Mouse (Mus musculus) forebrain, postnatal 0 days (tissue): ENCODE results near the gene Kctd18. TPM values are rescaled to one million over a fixed set of nuclear protein-coding genes. Genes with fewer than 3 reads are reported as not detected.
A peak's percentile ranks its signal among the peaks of the same experiment; 100 is the strongest.

ENCODE experiments used
- ATAC-seq: fragments of 200-750 bp; cut with Nextera tagmentation; 2 replicates; pipeline ENCODE4 v1.8.0; 2017; ENCODE audit warnings: mild to moderate bottlenecking, moderate library complexity
- DNase-seq: peaks from one replicate; pipeline ENCODE4 v3.0.0-alpha.2; 2015
- H3K27ac ChIP-seq: fragments of 300-500 bp; sonication (generic); 2 replicates; pipeline ENCODE4 v1.5.1; 2014; ENCODE audit warnings: low read depth, mild to moderate bottlenecking, antibody characterized with exemption, low read length, moderate library complexity, mixed read lengths
- H3K27me3 ChIP-seq: fragments of 300-500 bp; sonication (generic); 2 replicates; pipeline ENCODE4 v1.6.1; 2014; ENCODE audit warnings: mild to moderate bottlenecking, low read length, mixed read lengths; ENCODE audit not compliant: insufficient read depth
- H3K36me3 ChIP-seq: fragments of 300-500 bp; sonication (generic); 2 replicates; pipeline ENCODE4 v1.6.1; 2014; ENCODE audit warnings: mild to moderate bottlenecking, moderate library complexity; ENCODE audit not compliant: insufficient read depth
- H3K4me1 ChIP-seq: fragments of 300-500 bp; sonication (generic); 2 replicates; pipeline ENCODE4 v1.6.1; 2014; ENCODE audit warnings: antibody characterized with exemption; ENCODE audit not compliant: insufficient read depth
- H3K4me2 ChIP-seq: fragments of 300-500 bp; sonication (generic); 2 replicates; pipeline ENCODE4 v1.6.1; 2014; ENCODE audit warnings: low read depth, mild to moderate bottlenecking, moderate library complexity
- H3K4me3 ChIP-seq: fragments of 300-500 bp; sonication (generic); 2 replicates; pipeline ENCODE4 v1.5.1; 2014; ENCODE audit warnings: low read depth, low read length, mixed read lengths
- H3K9ac ChIP-seq: fragments of 300-500 bp; sonication (generic); 2 replicates; pipeline ENCODE4 v1.6.1; 2014; ENCODE audit warnings: mild to moderate bottlenecking
- H3K9me3 ChIP-seq: fragments of 300-500 bp; sonication (generic); 2 replicates; pipeline ENCODE4 v1.6.1; 2016; ENCODE audit warnings: low read length
- CTCF ChIP-seq: sonication (generic); IDR thresholded peaks from 2 replicates; pipeline ENCODE4 v1.5.1; 2016; ENCODE audit warnings: antibody characterized with exemption, control low read depth, low read depth
- WGBS: fragments of 180-500 bp; shearing (Covaris S2); extraction: QIAGEN DNeasy Blood & Tissue Kit; methylation state at CpG from one replicate; pipeline ENCODE4 v1.1.7; 2014; 5-methylcytosine and 5-hydroxymethylcytosine counted together
- polyA plus RNA-seq: library from polyadenylated mRNA; unstranded; fragments of >200 nt; fragmentation: Nextera tagmentation; extraction: Ambion mirVana; gene quantifications from 2 replicates; pipeline ENCODE4 v1.2.1, GENCODE M21; 2015
- total RNA-seq: library from RNA; depleted of rRNA; stranded (reverse); fragments of >200 nt; gene quantifications from 2 replicates; pipeline ENCODE4 v1.2.3, GENCODE M21; 2014

Kctd18 gene
- total and polyA plus RNA-seq, 2 experiments from 2014 or later = 27.5 to 57.6 TPM

DNA sequence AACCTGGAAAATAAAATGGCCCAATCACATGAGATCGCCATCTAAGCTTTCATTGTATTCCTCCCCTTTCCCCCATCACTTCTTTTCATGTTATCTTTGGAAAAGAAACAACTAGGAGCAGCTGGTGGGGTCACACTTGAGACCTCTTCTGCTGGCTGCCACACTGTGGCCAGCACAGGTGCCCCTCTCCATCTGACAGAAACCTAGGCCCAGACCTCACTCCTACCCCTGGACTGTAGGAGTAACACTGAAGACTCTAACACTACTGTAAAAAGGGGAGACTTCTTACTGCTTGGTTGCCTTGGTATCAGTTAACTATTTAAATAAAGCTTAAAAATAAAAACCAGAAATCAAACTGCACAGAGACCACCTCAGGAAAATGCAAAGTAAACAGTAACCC lies 63.0 kb downstream of the Kctd18 start:
- ATAC-seq (no peak), DNase-seq (no peak)
- TF ChIP-seq CTCF = no peak
- no peaks in the 10 kb centered on the region for H3K9me3 ChIP-seq
- WGBS = 93% methylated on average over 1 of the region's 1 CpGs
- H3K36me3 ChIP-seq = peaks cover 21% of the 10 kb centered on the region
- H3K27me3 ChIP-seq = no peaks in the 10 kb centered on the region
- H3K9ac ChIP-seq = no peak overlapping the region
- no peak overlapping the region for H3K4me3 ChIP-seq
- no peaks in the 10 kb centered on the region for H3K4me1 ChIP-seq
- H3K27ac ChIP-seq = no peak overlapping the region
- H3K4me2 ChIP-seq = no peak overlapping the region

GRCm38 (mm10) chr1:57954376-57954765 lies 64.4 kb downstream of the Kctd18 start:
- Histone ChIP-seq H3K4me2 (no peak overlapping the region), H3K4me3 (no peak overlapping the region), H3K9ac (no peak overlapping the region), H3K27me3 (no peaks in the 10 kb centered on the region), H3K27ac (no peak overlapping the region), H3K4me1 (no peaks in the 10 kb centered on the region), H3K9me3 (no peaks in the 10 kb centered on the region), H3K36me3 (peaks cover 16% of the 10 kb centered on the region)
- 88% methylated on average over 5 of the region's 5 CpGs for WGBS
- DNase-seq = no peak
- TF ChIP-seq CTCF = no peak
- ATAC-seq = no peak

DNA sequence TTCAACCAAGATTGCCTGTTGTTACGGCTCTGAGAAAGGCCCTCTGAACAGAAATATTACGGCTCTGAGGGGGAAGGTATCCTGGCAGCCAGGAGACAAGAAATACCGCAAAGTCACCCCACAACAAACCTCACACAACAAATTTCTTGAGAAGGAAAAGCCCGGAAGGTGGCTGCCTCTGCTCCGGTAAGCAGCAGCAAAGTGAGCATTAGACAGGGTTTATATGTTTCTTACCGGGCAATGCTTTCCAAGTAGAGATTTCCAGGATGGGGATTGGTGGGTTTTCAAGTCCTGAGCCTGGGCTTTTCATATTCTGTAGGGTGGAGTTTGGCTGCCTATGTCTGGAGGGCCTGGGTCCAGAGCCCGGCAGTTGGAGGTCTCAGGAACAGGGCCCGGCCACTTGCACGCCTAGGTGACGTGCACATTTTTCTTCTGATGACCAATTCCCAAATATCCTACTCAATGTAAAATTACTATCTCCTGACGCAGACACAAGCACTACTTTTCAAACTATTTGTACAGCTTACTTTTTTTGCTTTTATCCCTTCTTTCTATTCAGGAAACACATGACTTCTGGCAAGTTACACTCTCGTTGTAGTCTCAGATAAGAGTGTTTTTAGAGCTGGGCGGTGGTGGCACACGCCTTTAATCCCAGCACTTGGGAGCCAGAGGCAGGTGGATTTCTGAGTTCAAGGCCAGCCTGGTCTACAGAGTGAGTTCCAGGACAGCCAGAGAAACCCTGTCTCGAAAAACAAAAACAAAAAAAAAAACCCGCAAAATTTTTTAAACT lies 65.0 kb downstream of the Kctd18 start:
- Histone ChIP-seq H3K4me1 (no peaks in the 10 kb centered on the region), H3K27ac (no peak overlapping the region), H3K27me3 (no peaks in the 10 kb centered on the region), H3K9me3 (no peaks in the 10 kb centered on the region), H3K36me3 (peaks cover 10% of the 10 kb centered on the region), H3K9ac (no peak overlapping the region), H3K4me2 (no peak overlapping the region), H3K4me3 (no peak overlapping the region)
- DNase-seq (no peak), ATAC-seq (no peak)
- 84% methylated on average over 16 of the region's 16 CpGs for WGBS
- no peak for TF ChIP-seq CTCF

- ATAC-seq = no peak
- no peaks in the 10 kb centered on the region for H3K9me3 ChIP-seq
- H3K4me2 ChIP-seq = no peak overlapping the region
- H3K9ac ChIP-seq = no peak overlapping the region
- peaks cover 9% of the 10 kb centered on the region for H3K36me3 ChIP-seq
- H3K4me1 ChIP-seq = no peaks in the 10 kb centered on the region
- no peak overlapping the region for H3K4me3 ChIP-seq
- no peak overlapping the region for H3K27ac ChIP-seq
- no peak for TF ChIP-seq CTCF
- DNase-seq = no peak
- 93% methylated on average over 4 of the region's 4 CpGs for WGBS
- no peaks in the 10 kb centered on the region for H3K27me3 ChIP-seq
These were observed 66.2 kb downstream of the Kctd18 start for GRCm38 (mm10) chr1:57952509-57952908.

DNA sequence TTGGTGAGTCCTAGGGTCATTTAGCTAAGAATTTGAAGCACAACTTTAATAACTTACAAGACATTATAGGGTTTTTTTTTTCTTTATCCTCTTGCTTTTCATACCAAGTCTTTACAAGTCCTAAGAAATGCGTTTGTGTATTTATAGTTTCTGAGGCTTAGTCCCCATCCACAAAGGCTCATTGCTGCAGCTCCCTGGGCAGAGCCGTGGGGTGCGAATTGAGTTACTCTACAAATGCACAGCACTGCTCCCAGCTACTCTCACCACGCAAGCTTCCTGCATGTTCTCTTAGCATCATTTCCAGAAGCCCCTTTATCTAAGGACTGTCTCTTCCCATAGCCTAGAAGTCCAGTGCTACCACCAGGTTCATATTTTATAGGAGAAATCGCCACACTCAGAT lies 69.0 kb downstream of the Kctd18 start:
- Histone ChIP-seq H3K9ac (no peak overlapping the region), H3K4me1 (no peaks in the 10 kb centered on the region), H3K27ac (no peak overlapping the region), H3K4me3 (no peak overlapping the region), H3K27me3 (no peaks in the 10 kb centered on the region), H3K9me3 (no peaks in the 10 kb centered on the region), H3K36me3 (peaks cover 6% of the 10 kb centered on the region), H3K4me2 (no peak overlapping the region)
- DNase-seq = no peak
- no peak for ATAC-seq
- no peak for TF ChIP-seq CTCF
- WGBS = 56% methylated on average over 5 of the region's 5 CpGs

- no peaks in the 10 kb centered on the region for H3K4me1 ChIP-seq
- peak; percentile 78 for TF ChIP-seq CTCF
- no peak overlapping the region for H3K4me2 ChIP-seq
- no peak overlapping the region for H3K9ac ChIP-seq
- WGBS = 3% methylated on average over 1 of the region's 1 CpGs
- peak; percentile 62 for DNase-seq
- H3K27me3 ChIP-seq = no peaks in the 10 kb centered on the region
- H3K4me3 ChIP-seq = no peak overlapping the region
- H3K27ac ChIP-seq = no peak overlapping the region
- no peaks in the 10 kb centered on the region for H3K9me3 ChIP-seq
- H3K36me3 ChIP-seq = peaks cover 6% of the 10 kb centered on the region
- peak; percentile 66; the same call in 1 of the 2 replicates for ATAC-seq
These were observed 69.6 kb downstream of the Kctd18 start for GRCm38 (mm10) chr1:57949195-57949594.

DNA sequence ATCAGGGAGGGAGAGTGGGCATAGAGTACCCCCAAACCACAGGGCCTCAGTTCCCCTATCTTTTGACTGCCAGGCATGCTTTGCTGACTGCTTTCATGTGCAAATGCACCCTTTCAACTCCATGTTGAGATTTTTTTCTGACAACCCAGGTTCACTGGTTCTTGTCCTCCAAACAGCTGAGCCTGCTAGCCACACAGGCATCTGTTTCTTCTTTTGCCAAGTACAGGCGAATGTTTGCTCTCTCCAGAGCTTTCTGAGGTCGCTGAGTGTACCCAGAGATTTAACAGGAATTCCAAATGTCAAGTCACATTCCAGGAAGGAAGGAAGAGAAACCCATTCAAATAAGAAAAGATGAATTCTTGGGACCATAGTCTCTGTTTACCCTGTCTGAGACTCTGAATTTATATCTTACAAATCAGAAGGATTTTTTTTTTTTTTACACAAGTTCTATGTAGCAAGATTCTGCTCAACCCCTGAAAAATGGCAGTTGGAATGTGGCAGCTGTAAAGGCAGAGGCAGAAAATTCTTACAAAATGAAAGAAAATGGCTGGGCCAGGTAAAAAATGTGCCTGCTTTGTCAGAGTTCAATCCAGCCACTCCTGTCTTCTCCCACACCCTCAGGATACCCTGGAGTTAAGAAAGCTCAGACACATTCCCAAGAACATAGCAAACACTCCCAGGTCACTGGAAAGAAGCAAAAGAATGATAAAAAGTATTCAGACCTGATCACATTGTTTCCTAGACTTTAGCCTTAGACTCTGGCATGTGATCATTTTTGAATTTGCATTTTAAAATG lies 71.0 kb downstream of the Kctd18 start:
- Histone ChIP-seq H3K27ac (no peak overlapping the region), H3K9ac (no peak overlapping the region), H3K36me3 (peaks cover 14% of the 10 kb centered on the region), H3K27me3 (no peaks in the 10 kb centered on the region), H3K4me1 (no peaks in the 10 kb centered on the region), H3K4me3 (no peak overlapping the region), H3K9me3 (no peaks in the 10 kb centered on the region), H3K4me2 (no peak overlapping the region)
- no peak for DNase-seq
- no peak for TF ChIP-seq CTCF
- 25% methylated on average over 2 of the region's 2 CpGs for WGBS
- ATAC-seq = no peak
